Mouse (Mus musculus): ENCODE data around the gene Lce1b.
"Not testable (repeated sequence)": the region's sequence is repeated elsewhere in the genome, so short reads cannot be mapped to it uniquely, and the experiment has no call there.

Lce1b gene

DNA sequence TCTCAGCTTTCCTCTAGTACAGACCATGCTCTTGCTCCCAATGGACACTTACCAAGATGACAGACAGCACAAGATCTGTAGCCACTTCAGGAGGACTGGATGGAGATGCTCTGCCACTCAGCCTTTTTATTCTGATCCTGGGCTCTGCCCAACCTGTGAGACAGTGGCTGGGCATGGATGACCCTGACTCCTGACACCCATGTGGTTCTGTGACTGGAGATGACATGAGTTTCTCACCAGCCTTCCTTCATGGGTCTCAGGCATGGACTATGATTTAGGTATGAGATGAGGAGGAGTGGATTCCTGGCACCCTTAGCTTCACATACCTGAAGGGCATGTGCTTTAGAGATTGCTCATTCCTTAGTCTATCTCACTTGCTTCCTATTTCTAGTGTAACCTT, at the start of gene Lce1b:
TSS of gene Lce1b (minus strand) at position 101 of the 400 bp plus-strand sequence.
- DNase-seq (ENCODE audit: low read depth, low spot score) = no peak

DNA sequence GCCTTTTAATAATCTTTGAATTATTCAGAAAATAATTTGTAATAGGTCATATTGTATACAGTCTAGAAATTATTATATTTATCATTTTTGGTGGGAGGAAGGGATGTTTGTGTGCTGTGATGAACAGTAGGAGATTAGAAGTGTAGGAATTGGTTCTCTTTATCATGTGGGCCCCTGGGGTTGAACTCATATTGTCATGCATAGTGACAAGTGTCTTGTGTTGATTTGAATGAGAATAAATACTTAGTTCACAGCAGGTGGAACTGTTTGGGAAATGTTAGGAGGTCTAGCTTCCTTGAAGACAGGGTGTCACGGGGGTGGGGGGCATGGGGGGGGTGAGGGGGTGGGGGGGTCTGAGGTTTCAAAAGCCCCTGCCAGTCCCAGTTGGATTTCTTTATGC, 37.9 kb upstream of the Lce1b start:
- no peak for DNase-seq (ENCODE audit: low read depth, low spot score)

DNA sequence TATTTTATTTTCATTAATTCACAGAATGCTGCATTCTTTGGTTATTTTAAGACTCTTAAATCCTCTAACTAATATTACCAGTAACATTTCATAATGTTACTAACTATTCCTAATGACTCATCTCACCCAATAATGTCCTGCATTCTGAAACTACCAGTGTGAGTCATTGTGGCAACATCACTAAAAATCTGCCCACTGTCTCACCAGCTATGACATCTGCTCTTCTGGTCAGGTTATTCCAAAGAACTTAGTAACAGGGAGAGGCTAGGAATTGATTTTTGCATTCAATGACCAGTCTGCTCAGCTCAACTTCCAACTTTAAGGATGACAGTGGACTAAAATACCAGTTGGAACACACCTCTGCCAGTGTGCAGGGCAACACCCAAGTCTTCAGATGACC, 35.0 kb upstream of the Lce1b start:
- no peak for DNase-seq (ENCODE audit: low read depth, low spot score)

DNA sequence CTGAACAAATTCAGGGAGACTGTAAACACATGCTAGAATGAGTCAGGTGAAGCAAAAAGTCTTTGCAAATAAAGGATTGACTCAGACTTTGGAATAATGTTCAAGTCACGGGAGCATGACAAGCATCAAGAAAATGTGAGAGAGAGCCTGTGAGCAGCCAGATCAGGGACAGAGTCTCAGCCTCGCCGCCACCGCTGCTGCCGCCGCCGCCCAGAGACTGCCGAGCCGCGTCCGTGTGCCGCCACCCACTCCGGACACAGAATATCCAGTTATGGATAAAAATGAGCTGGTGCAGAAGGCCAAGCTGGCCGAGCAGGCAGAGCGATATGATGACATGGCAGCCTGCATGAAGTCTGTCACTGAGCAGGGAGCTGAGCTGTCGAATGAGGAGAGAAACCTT, 32.4 kb upstream of the Lce1b start:
- not testable (repeated sequence) for DNase-seq (ENCODE audit: low read depth, low spot score)

DNA sequence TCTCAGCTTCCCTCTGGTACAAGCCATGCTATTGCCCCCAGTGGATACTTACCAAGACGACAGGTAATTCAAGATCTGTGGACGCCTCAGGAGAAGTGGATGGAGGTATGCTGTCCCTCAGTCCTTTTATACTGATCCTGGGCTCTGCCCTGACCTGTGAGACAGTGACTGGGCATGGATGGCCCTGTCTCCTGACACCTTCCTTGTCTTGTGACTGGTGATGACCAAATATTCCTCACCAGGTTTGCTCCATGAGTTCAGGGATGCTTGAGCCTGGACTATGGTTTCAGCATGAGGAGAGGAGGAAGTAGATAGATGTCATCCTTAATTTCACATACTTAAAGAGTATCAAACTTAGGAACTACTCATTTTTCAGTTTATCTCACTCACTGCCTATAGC, 30.4 kb upstream of the Lce1b start, which contains the start of gene Lce1d:
TSS of gene Lce1d (minus strand) at position 101 of the 400 bp plus-strand sequence.
- no peak for DNase-seq (ENCODE audit: low read depth, low spot score)

DNA sequence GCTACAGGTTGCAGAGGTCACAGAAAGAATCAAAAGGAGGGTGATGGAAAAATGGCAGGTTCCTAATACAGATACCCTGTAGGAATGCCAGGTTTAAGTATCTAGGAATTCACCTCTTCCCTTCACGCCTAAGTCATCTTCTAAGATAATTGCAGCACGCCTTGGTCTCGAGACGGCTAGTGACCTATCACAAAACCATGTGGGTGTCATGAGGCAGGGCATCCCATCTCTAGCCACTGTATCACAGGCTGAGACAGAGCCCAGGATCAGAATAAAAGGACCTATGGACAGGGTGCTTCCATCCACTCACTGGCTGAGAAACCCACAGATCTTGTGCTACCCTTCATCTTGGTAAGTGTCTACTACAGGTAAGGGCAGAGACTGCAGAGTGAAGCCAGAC, 22.2 kb upstream of the Lce1b start, which contains the start of gene Lce1c:
TSS of gene Lce1c (plus strand) at position 301 of the 400 bp plus-strand sequence.
- no peak for DNase-seq (ENCODE audit: low read depth, low spot score)

DNA sequence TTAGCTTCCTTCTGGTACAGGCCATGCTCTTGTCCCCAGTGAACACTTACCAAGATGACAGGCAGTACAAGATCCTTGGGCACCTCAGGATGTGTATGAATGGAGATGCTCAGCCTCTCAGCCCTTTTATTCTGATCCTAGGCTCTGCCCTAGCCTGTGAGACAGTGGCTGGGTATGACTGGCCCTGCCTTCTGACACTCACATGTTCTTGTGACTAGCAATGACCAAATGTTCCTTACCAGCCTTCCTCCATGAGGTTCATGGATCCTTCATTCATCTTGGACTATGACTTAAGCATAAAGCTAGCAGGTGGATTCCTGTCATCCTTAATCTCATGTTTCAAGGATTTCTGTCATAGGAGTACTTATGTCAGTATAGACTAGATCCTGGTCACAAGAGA, 13.5 kb upstream of the Lce1b start, which contains the start of gene Lce1a2:
TSS of gene Lce1a2 (minus strand) at position 101 of the 400 bp plus-strand sequence.
- DNase-seq (ENCODE audit: low read depth, low spot score) = no peak

DNA sequence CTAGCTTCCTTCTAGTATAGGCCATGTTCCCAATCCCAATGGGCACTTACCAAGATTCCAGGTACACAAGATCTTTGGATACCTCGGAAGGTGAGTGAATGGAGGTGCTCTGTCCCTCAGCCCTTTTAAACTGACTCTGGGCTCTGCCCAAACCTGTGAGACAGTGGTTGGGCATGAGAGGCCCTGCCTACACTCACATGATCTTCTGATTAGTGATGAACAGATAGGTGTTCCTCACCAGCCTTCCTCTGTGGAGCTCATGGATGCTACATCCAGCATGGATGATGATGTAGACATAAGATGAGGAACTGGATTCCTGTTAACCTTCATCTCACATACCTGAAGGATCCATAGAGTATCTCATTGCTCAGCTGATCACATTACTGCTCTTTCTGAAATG, 8.5 kb downstream of the Lce1b start, which contains the start of gene Lce1a1:
TSS of gene Lce1a1 (minus strand) at position 101 of the 400 bp plus-strand sequence.
- no peak for DNase-seq (ENCODE audit: low read depth, low spot score)

DNA sequence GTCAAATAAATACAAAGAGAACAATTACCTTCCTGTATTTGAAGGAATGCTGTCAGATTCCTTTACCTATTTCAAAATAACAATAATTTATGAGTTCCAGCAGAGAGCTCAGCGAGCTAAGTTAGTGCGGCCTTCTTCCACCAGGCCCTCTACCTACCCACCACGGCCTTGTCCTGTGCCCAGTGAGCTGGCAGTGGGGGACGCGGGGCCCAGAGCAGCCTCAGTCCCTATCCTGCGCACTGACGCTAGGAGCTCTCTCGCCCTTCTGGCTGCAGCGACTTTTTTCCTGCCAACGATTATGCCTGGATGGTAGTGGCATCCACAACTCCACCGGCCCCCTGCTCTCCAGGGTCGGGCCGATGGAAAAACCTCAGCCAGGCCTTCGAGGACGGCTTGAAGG, 16.9 kb downstream of the Lce1b start:
- no peak for DNase-seq (ENCODE audit: low read depth, low spot score)

DNA sequence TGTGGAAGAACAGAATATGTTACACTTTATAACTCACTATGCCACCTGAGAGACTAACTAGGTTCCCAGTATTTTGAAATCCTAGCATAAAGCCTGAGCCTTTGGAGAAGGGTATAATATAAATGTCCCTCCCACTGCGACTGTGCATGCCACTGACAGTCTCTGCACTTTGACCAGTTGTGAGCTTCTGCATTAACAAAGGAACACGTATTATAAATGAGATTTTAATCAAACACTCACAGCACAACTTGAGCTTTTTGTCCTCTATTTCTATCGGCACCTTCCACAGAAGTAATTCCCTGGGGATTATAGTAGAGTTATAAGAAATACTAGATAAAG, 18.1 kb downstream of the Lce1b start:
- no peak for DNase-seq (ENCODE audit: low read depth, low spot score)

DNA sequence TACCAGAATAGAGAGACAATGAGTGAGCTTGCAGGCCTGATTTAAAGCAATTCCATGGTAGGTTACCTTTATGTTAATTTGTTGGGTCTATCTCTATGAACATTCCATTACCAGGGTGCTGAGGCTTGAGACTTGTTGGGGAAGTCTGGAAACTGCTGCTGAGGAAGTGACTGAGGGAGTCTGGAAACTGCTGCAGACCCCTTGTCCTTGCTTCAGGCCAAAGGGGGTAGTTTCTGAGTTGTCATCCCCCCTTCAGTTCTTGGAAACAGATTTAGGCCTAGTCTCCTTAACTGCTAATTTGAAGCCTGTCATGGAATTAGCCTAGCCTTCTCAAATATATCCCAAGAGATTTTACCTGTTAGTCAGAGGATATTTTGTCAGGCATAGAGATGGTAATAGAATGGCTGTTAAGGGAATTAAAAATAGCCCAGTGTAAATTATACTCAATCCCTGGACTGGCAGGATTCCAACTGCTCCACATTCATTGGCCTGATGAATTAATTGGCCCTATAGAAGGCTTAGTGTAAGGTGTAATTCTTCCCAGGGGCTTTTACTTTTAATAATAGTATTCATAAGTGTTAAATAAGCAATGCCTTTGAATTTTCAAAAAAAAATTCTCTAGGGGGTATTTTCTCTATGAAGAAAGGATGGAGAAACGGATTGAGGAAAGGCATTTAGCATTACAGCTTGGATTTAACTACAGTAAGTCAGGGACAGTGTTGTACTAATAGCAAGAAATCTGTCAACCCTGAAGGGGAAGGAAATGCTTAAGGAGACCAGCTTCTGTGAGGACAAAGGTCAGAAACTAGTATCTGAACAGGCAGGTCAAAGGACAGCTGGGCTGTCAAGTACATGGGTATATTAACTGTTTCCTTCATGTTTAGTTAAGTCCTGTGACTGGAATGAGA, 18.7 kb downstream of the Lce1b start:
- DNase-seq (ENCODE audit: low read depth, low spot score) = no peak

DNA sequence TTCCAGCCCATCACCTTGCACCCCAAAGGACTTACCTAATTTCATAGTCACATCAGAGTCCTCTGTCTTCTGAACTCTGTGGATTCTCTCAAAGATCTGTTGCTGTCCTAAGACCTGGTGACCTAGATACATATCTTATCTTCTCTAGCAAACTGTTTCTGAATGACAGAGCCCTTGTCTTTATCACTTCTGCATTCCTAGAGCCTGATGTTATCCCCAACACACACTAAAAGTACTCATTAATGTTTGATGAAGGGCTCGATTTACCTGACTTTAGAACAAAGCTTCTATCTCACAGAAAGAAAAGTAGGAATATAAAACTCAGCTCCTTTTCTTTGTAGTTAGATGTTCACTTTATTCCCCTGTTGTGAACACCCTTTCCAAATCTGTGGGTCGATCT, 35.2 kb downstream of the Lce1b start, which contains the start of gene Lce6a:
TSS of gene Lce6a (minus strand) at position 101 of the 400 bp plus-strand sequence.
- DNase-seq (ENCODE audit: low read depth, low spot score) = no peak

DNA sequence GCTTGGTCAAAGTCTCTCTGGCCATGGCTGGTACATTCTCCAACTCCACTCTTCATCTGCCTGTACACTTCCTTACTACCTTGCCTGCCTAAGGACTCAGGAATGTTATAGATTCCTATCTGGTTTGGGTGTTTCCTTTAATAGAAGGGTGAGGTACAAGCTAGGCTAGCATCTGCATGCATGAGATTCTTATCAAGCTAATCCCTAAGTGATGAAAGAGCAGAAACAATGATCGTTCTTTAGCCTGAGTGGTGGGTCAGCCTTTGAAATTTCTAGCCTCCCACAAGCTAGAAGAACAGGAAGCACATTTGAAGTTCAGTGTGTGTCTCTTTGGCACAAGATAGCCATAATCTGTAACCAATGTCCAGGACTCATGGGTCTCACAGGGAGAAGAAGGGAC, 46.9 kb downstream of the Lce1b start:
- DNase-seq (ENCODE audit: low read depth, low spot score) = no peak

DNA sequence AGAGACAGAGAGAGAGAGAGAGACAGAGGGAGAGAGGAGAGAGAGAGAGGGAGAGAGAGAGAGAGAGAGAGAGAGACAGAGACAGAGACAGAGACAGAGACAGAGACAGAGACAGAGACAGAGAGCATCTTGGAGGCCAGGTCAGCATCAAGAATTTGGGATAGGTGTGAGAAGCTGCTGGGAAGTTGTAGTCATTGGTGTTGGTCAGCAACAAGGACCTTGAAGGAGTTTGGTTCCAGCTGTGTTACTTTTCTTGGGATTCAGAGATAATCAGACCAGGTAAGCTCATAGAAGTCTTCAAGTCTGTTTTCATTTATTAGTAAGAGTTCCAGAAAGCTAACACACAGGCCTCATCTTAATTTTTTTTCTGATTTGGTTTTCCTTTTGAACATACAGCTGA, 49.3 kb downstream of the Lce1b start, which contains the start of gene 2210017I01Rik:
TSS of gene 2210017I01Rik (minus strand) at position 101 of the 400 bp plus-strand sequence.
- no peak for DNase-seq (ENCODE audit: low read depth, low spot score)

Data from forelimb bud, embryonic 11.5 days (tissue).